Mouse (Mus musculus): ENCODE data around the gene Rreb1.

Gene Rreb1

DNA sequence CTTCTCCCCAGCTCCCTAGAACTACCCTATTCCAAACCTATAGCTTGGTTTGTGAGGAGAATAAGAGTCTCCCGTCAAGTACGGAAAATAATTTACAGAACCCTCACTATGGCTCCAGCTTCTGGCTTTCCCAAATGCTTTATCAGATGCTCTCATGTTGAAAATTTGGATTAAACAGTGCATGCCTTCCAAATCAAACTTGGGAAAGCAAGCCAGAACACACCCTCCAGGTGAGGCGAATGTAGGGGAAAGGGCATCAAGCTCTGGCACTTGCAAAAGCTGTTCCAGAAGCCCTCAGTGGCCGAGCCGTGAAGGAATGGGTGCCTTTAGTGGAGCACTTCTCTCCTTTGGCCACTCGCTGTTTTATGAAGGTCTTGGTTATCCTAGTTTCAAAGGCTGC, 126.2 kb downstream of the Rreb1 start:
- ATAC-seq (ENCODE audit: insufficient number of reproducible peaks, low FRiP score, low TSS enrichment): no peak

DNA sequence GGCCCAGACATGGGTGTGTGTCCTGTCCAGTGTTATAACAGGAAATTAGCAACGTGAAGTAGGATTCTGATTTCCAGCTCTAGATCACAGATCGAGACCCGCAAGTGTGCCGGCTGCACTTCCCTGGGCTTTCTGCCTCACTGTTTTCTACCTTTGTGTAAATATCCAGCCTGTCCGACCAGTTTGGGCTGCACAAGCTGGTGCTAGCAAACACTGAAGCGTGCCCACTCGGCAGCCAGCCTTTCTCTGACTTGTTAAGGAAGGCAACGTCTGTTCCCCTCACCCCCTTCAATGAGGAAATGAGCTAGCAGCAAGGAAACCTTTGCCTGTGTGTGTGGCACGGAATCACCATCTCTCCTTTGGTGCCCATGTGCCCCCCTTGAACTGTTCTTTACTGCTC, 129.9 kb downstream of the Rreb1 start:
- no peak for ATAC-seq (ENCODE audit: insufficient number of reproducible peaks, low FRiP score, low TSS enrichment)

GRCm38 (mm10) chr13:37908493-37908892, 130.3 kb downstream of the Rreb1 start:
- peak; percentile 70 for ATAC-seq (ENCODE audit: insufficient number of reproducible peaks, low FRiP score, low TSS enrichment)

DNA sequence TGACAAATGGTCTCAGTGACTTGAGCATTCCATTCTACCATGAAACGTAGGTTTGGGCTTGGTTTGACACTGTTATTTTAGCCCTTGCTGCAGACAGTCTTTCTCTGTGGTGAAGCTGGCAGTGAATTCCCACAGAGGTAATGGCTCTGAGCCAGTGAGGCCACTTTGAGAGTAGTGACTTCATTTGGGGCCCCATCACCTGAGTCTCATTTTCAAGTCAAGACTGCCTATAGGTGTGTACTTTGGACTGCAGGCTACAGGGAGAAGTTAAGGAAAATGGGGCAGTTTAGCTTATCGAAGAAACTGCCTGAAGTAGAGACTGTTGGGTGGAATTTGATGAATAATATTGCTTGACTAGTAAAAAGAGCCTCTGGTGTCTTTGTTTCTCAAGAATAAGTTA, 131.0 kb downstream of the Rreb1 start:
- no peak for ATAC-seq (ENCODE audit: insufficient number of reproducible peaks, low FRiP score, low TSS enrichment)

DNA sequence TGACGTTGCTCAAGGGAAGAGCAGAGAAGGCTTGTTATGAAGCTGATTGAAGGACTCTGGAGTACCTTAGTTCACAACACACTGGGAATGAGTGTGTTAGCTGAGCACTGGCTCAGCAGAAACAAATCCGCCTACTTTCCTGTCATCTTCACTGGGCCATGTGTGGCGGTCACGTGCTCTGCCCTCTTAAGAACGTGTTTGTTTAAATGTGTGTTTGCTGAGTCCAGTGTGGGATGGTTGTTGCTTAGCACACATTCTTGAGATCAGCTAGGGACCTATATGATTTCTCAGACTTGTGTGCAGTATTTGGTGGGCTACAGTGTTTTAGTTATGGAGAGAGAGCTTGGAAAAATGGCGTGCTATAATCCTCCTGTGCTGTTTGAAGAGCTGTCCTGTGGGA, 133.8 kb downstream of the Rreb1 start:
- ATAC-seq (ENCODE audit: insufficient number of reproducible peaks, low FRiP score, low TSS enrichment): no peak

- no peak for ATAC-seq (ENCODE audit: insufficient number of reproducible peaks, low FRiP score, low TSS enrichment)
These were observed 134.6 kb downstream of the Rreb1 start for GRCm38 (mm10) chr13:37912591-37913467.

DNA sequence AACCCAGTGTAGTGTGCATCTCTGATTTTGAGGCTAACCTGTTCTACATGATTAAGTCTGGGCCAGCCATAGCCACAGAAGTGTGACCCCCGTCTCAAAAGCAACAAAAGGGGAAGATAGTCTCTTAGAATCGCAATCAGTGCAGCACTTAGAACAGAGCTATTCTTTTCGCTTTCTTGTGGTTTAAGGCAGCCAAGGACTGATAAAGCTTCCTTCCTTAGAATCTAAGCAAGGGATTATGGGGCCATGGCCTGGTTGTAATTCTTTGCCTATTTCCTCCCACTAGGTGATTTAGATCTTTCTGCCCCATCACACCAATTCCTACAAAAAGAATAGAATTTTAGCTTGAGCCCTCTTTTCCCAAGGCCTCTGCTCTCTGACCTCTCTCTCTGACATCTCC, 135.8 kb downstream of the Rreb1 start:
- ATAC-seq (ENCODE audit: insufficient number of reproducible peaks, low FRiP score, low TSS enrichment): no peak

DNA sequence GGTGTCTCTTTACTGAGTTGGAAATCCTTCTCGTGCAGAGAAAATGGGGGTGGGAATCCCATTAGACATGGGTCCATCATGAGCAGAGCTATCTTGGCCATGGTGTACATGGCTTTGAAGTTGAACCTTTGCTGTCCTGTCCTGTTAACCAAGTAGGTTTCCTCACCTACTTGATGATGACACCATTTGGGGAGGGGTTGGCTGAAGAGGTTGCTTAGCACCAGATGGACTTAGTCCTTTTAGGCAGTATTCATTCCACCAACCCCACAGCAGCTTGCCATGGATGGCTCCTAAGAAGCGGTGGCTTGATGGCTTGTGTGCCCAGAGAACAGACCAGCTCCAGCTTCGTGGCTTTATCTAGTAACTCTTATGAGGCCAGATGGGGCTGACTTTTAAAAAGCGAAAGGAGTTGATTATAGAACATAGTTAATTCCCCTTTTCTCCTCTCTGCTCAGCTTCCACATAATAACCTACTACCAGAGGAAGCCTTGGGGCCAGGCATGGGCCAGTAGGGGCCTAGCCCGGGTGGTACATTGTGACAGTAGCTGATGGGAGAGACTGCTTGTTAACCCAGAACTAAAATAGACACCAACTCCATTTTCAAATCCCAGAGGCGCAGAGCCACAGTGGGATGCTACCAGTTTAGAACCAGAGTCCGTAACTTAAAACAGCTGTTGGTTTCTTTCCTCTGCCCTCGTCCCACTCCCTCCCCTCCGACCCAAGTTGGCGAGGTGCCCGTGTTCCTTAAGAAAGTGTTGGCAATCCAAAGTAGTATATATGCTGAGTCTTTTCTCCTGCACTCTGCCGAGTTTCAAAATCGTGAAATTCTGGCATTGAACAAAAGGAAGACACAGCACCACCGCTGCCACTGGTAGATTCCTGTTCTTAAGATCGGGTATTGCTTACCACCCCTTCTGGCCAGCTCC, 140.4 kb downstream of the Rreb1 start:
- no peak for ATAC-seq (ENCODE audit: insufficient number of reproducible peaks, low FRiP score, low TSS enrichment)

GRCm38 (mm10) chr13:37919711-37920277, 141.6 kb downstream of the Rreb1 start:
- no peak for ATAC-seq (ENCODE audit: insufficient number of reproducible peaks, low FRiP score, low TSS enrichment)

DNA sequence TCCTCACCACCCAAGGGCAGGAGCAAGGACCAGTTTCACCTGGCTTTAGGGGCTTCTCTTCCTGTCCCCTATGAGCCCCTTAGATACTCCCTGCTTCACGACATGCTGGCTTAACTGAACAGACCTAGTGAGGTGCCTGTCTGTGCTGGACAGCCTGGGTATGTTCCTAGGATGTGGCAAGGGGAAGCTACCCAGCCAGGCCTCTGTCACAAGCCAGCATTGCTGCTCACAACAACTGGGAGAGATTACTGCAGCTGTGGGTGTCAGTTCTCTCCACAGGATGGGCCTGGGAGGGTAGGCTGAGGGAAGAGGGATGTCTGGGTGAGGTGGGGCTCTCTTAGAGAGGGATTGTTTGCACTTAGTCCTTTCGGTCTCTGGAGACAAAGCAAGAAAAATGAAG, 142.5 kb downstream of the Rreb1 start:
- ATAC-seq (ENCODE audit: insufficient number of reproducible peaks, low FRiP score, low TSS enrichment): no peak

DNA sequence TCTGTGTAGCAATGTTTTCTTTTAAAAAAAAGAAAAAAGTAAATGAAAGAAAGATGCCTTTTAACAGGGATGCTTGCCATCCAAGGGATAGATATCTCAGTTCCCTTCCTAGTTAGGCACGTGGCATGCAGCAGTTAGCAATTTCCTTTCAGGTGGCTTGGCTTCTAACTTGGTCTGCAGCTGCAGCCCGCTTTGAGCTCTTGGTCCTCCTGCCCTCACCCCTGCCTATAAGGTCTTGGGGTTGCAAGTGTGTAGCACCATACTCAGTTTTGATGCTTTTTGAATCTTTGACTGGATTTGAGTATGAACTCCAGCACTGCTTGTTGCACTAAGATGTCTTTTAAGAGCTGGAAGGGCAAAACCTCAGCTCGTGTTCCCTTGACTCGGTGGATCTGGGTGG, 144.9 kb downstream of the Rreb1 start:
- no peak for ATAC-seq (ENCODE audit: insufficient number of reproducible peaks, low FRiP score, low TSS enrichment)

DNA sequence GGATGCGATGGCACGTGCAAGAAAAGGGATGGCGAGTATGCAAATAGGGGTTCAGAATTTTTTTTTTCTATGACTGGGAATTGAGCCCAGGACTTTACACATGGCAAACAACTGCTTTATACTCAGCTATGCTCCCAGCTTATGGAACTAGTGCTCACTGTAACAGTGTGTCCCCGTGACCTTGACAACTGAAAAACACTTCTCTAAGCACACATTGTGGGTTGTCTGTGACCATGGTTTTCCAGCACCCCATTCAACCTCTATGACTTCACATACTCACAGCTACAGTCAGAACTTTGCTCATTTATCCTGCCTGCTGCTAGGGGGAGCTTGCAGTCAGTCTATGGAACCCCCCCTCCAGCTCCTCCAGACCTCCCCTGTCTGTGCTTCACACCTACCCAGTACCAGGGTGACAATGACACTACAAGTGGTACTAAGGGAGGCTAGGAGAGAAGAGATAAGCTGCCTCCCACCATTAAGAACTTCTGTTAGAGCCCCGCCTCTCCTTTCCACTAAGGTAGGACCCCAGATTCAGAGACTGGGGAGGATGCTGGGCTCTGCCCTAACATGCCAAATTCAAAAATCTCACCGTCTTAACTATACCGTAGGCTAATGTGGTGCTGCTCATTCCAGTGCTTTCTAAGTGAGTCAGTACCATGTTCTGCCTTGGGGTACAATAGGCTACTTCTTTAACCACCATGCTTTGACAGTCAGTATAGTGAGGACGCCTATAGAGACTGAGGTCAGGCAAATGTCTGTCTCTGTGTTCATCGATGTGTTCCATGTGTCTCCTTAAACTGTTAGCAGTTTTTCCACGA, 145.7 kb downstream of the Rreb1 start:
- no peak for ATAC-seq (ENCODE audit: insufficient number of reproducible peaks, low FRiP score, low TSS enrichment)

- ATAC-seq (ENCODE audit: insufficient number of reproducible peaks, low FRiP score, low TSS enrichment): no peak
These were observed 146.3 kb downstream of the Rreb1 start for GRCm38 (mm10) chr13:37924461-37924948.

GRCm38 (mm10) chr13:37926394-37926793, 148.2 kb downstream of the Rreb1 start:
- ATAC-seq (ENCODE audit: insufficient number of reproducible peaks, low FRiP score, low TSS enrichment): no peak

GRCm38 (mm10) chr13:37929532-37929931, 151.3 kb downstream of the Rreb1 start:
- ATAC-seq (ENCODE audit: insufficient number of reproducible peaks, low FRiP score, low TSS enrichment): no peak

GRCm38 (mm10) chr13:37930091-37930490, 151.9 kb downstream of the Rreb1 start:
- ATAC-seq (ENCODE audit: insufficient number of reproducible peaks, low FRiP score, low TSS enrichment): no peak

DNA sequence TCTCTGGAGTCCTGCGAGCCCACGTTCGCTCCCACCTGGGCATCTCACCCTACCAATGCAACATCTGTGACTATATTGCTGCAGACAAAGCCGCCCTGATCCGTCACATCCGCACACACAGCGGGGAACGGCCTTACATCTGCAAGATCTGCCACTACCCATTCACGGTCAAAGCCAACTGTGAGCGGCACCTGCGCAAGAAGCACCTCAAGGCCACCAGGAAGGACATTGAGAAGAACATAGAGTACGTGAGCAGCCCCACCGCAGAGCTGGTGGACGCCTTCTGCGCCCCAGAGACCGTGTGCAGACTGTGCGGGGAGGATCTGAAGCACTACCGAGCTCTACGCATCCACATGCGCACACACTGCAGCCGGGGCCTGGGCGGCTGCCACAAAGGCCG, 152.4 kb downstream of the Rreb1 start:
- ATAC-seq (ENCODE audit: insufficient number of reproducible peaks, low FRiP score, low TSS enrichment): no peak

- no peak for ATAC-seq (ENCODE audit: insufficient number of reproducible peaks, low FRiP score, low TSS enrichment)
These were observed 153.2 kb downstream of the Rreb1 start for GRCm38 (mm10) chr13:37931210-37931922.

DNA sequence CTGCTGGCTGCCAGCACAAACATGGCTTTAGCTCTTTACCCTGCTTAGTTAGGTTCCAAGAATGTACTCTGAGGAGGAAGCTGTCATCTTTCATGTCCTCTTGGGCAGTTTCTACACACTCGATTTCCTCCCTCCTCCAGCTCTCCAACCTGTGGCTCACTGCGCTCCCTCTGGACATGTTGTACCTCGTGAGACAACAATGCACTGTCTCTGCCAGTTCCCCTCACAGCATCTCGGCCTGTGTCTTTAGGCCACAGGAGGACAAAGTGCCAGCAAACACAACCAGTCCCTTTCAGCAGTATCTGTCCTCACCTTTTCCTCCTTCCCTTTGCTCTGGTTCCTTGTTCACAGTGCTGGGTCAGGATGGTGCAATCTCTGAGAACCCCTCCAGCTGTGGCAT, 155.9 kb downstream of the Rreb1 start:
- peak; percentile 16; the same call in 1 of the 2 replicates for ATAC-seq (ENCODE audit: insufficient number of reproducible peaks, low FRiP score, low TSS enrichment)

All from cerebellum, adult (tissue).